Mouse (Mus musculus) heart, embryonic 14.5 days (tissue): ENCODE measurements around the gene Creb3l2. TPM values are rescaled to one million over a fixed set of nuclear protein-coding genes. Genes with fewer than 3 reads are reported as not detected.

Experiments used
- ATAC-seq: fragments of 200-750 bp; cut with Nextera tagmentation; 2 replicates; pipeline ENCODE4 v1.8.0; 2017; ENCODE audit warnings: low read depth, moderate TSS enrichment; ENCODE audit not compliant: insufficient number of reproducible peaks, insufficient read depth, low FRiP score
- H3K27ac ChIP-seq, 2 experiments: fragments of 200-500 bp in 1 of 2; fragments of 300-500 bp in 1 of 2; sonication (generic) in 1 of 2; replicated peaks in 1 of 2; 2 replicates each; pipeline ENCODE4 v1.5.1; 2012 to 2014; ENCODE audit warnings: low read depth in 2 of 2, low read length in 2 of 2, control low read depth in 1 of 2, mild to moderate bottlenecking in 1 of 2, mixed read lengths in 1 of 2; ENCODE audit not compliant: control insufficient read depth in 1 of 2, insufficient read depth in 1 of 2
- H3K27me3 ChIP-seq: fragments of 300-500 bp; sonication (generic); 2 replicates; pipeline ENCODE4 v1.6.1; 2014; ENCODE audit warnings: mild to moderate bottlenecking, low read length, control low read depth; ENCODE audit not compliant: control insufficient read depth, insufficient read depth
- H3K36me3 ChIP-seq: fragments of 300-500 bp; sonication (generic); 2 replicates; pipeline ENCODE4 v1.6.1; 2014; ENCODE audit warnings: mild to moderate bottlenecking, control low read depth, low read length, mixed read lengths; ENCODE audit not compliant: control insufficient read depth, insufficient read depth
- H3K4me1 ChIP-seq, 2 experiments: fragments of 200-500 bp in 1 of 2; fragments of 300-500 bp in 1 of 2; sonication (generic) in 1 of 2; 2 replicates each; pipeline ENCODE4 v1.6.1; 2012 to 2014; ENCODE audit warnings: low read length in 2 of 2, control low read depth in 1 of 2, mixed read lengths in 1 of 2; ENCODE audit not compliant: control insufficient read depth in 2 of 2, insufficient read depth in 2 of 2
- H3K4me2 ChIP-seq: fragments of 300-500 bp; sonication (generic); 2 replicates; pipeline ENCODE4 v1.6.1; 2014; ENCODE audit warnings: mild to moderate bottlenecking, low read length
- H3K4me3 ChIP-seq, 2 experiments: fragments of 200-500 bp in 1 of 2; fragments of 300-500 bp in 1 of 2; sonication (generic) in 1 of 2; 2 replicates each; pipeline ENCODE4 v1.5.1; 2012 to 2014; ENCODE audit warnings: low read length in 2 of 2, mild to moderate bottlenecking in 2 of 2, control low read depth in 1 of 2, low read depth in 1 of 2, moderate library complexity in 1 of 2; ENCODE audit not compliant: control insufficient read depth in 1 of 2, insufficient read depth in 1 of 2
- H3K9ac ChIP-seq: fragments of 300-500 bp; sonication (generic); 2 replicates; pipeline ENCODE4 v1.6.1; 2014; ENCODE audit warnings: mild to moderate bottlenecking, low read length
- H3K9me3 ChIP-seq: fragments of 300-500 bp; sonication (generic); 2 replicates; pipeline ENCODE4 v1.6.1; 2016; ENCODE audit warnings: low read length, control low read depth; ENCODE audit not compliant: control insufficient read depth
- WGBS: fragments of 180-500 bp; shearing (Covaris S2); extraction: QIAGEN DNeasy Blood & Tissue Kit; methylation state at CpG from one replicate; pipeline ENCODE4 v1.1.7; 2014; 5-methylcytosine and 5-hydroxymethylcytosine counted together
- polyA plus RNA-seq: library from polyadenylated mRNA; unstranded; fragments of >200 nt; fragmentation: Nextera tagmentation; extraction: Ambion mirVana; gene quantifications from 2 replicates; pipeline ENCODE4 v1.2.1, GENCODE M21; 2014

Gene Creb3l2
- polyA plus RNA-seq, 1 experiment from 2014 or later: 39.9 TPM

GRCm38 (mm10) chr6:37429849-37430470 is 12.0 kb downstream of the Creb3l2 start:
- no peaks in the 10 kb centered on the region for H3K9me3 ChIP-seq
- 0 out of 2 replicates have a peak, but pooled peaks have one; percentile 1 for ATAC-seq
- H3K4me1 ChIP-seq: peaks cover 68 to 95% of the 10 kb centered on the region in 2 experiments
- peak overlapping the region; percentile 96 to 98 for H3K27ac ChIP-seq
- H3K4me2 ChIP-seq: peak overlapping the region; percentile 60
- WGBS: 69% methylated on average over 3 of the region's 3 CpGs
- no peak overlapping the region for H3K4me3 ChIP-seq
- H3K9ac ChIP-seq: peak overlapping the region; percentile 66
- H3K36me3 ChIP-seq: peaks cover 28% of the 10 kb centered on the region
- no peaks in the 10 kb centered on the region for H3K27me3 ChIP-seq

DNA sequence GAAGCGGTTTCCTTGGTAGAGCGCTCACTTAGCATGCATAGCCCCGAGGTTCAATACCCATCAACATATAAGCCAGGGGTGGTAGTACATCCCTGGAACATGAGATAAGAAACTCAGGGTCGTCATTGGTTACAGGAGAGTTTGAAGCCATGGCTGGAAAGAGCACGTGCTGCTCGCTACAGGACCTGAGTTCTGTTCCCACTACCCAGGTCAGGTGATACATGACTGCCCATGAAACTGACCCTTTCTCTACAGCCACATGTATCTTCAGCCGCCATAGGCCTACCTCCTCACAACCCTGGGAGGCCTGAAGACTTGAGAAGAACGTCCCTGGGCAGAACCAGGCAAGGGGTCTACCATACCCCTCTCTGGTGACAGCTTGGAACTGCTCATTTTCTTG is 13.0 kb downstream of the Creb3l2 start:
- H3K4me2 ChIP-seq: no peak overlapping the region; the same call in 1 of the 2 replicates
- H3K4me1 ChIP-seq: peaks cover 70 to 95% of the 10 kb centered on the region in 2 experiments
- H3K9ac ChIP-seq: no peak overlapping the region
- no peak overlapping the region for H3K4me3 ChIP-seq
- no peak for ATAC-seq
- no peak overlapping the region for H3K27ac ChIP-seq
- 76% methylated on average over 8 of the region's 8 CpGs for WGBS
- no peaks in the 10 kb centered on the region for H3K27me3 ChIP-seq
- no peaks in the 10 kb centered on the region for H3K9me3 ChIP-seq
- peaks cover 35% of the 10 kb centered on the region for H3K36me3 ChIP-seq

GRCm38 (mm10) chr6:37428044-37428443 is 13.9 kb downstream of the Creb3l2 start:
- Histone ChIP-seq H3K36me3 (peaks cover 37% of the 10 kb centered on the region), H3K4me1 (peaks cover 70 to 98% of the 10 kb centered on the region in 2 experiments), H3K9ac (no peak overlapping the region), H3K27ac (no peak overlapping the region), H3K4me2 (no peak overlapping the region), H3K9me3 (no peaks in the 10 kb centered on the region), H3K27me3 (no peaks in the 10 kb centered on the region), H3K4me3 (no peak overlapping the region)
- WGBS: 55% methylated on average over 11 of the region's 11 CpGs
- ATAC-seq: no peak

GRCm38 (mm10) chr6:37426615-37427014 is 15.3 kb downstream of the Creb3l2 start:
- no peak for ATAC-seq
- Histone ChIP-seq H3K4me3 (no peak overlapping the region), H3K36me3 (peaks cover 42% of the 10 kb centered on the region), H3K4me1 (peaks cover 73 to 99% of the 10 kb centered on the region in 2 experiments), H3K27ac (0 out of 4 replicates have a peak overlapping the region, but pooled peaks of 1 of the 2 experiments have one; percentile 36), H3K9me3 (no peaks in the 10 kb centered on the region), H3K9ac (no peak overlapping the region), H3K4me2 (no peak overlapping the region), H3K27me3 (no peaks in the 10 kb centered on the region)
- WGBS: 85% methylated on average over 2 of the region's 2 CpGs

DNA sequence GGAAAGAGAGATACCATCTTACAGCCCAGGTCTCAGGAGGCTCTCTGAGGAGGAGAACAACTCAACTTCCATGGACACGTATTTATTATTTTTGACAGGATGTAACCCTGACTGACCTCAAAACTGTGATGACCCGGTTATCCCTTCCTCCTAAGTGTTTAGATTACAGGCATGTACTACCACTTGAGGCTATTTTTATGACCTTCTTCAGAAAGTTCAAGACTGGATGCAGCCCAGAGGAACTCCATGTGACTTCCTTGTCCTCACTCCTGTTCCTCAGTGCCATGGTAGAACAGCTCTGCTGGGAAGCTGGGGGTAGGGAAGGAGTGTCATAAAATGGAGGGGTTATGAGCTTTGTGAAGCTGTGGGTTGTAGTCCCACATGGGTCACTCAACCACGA is 16.1 kb downstream of the Creb3l2 start:
- WGBS: 44% methylated on average over 3 of the region's 3 CpGs
- Histone ChIP-seq H3K4me3 (no peak overlapping the region), H3K27me3 (no peaks in the 10 kb centered on the region), H3K27ac (peak overlapping the region in 1 of 2 experiments; percentile 90; a peak in 2 of 4 replicates), H3K4me2 (no peak overlapping the region), H3K9me3 (no peaks in the 10 kb centered on the region), H3K9ac (no peak overlapping the region), H3K36me3 (peaks cover 42% of the 10 kb centered on the region), H3K4me1 (peaks cover 75 to 99% of the 10 kb centered on the region in 2 experiments)
- no peak for ATAC-seq

DNA sequence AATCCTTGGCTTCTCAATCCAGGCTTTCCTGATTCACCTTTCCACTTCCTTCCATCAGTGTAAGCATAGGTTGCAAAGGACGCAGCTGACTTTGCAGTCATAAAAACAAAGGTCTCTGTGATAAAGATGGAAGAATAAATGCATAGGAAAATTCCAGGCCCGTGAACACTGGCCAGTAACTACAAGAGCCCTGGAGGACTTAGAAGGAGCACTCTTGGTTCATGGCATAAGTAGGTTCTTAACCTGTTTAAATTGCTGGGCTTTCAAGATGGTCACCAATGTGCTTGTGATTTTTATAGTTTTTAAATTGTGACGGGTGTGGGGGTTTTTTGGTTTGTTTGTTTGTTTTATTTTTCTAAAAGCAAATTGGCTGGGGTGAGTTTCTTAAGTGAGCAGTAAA is 16.9 kb downstream of the Creb3l2 start:
- peaks cover 74 to 99% of the 10 kb centered on the region in 2 experiments for H3K4me1 ChIP-seq
- no peak overlapping the region for H3K9ac ChIP-seq
- H3K9me3 ChIP-seq: no peaks in the 10 kb centered on the region
- H3K4me2 ChIP-seq: no peak overlapping the region
- no peak overlapping the region for H3K4me3 ChIP-seq
- H3K36me3 ChIP-seq: peaks cover 42% of the 10 kb centered on the region
- ATAC-seq: no peak
- H3K27me3 ChIP-seq: no peaks in the 10 kb centered on the region
- H3K27ac ChIP-seq: peak overlapping the region; percentile 84 to 90
- whole genome bisulfite sequencing: 67% methylated on average over 3 of the region's 3 CpGs

DNA sequence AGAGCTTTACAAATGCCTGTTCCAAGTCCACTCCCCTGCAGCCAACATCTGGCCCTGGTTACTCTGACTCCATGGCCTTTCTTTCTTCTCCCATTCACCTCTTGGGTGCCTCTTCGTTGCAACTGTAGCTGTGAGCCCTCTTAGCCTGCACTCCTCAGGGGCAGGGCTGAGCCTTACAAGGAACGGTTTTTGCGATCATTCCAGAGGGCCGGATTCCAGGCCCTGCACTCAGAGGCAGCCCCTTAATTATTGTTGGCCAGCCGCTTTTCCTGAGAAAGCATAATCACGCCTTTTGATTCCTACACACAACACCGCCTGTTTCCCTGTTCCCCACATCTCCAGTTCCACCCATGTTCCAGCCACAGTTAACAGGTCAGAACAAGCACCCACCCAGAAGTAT is 17.6 kb downstream of the Creb3l2 start:
- Histone ChIP-seq H3K4me2 (peak overlapping the region; percentile 36), H3K9me3 (no peaks in the 10 kb centered on the region), H3K9ac (peak overlapping the region; percentile 25; the same call in 1 of the 2 replicates), H3K4me1 (peaks cover 73 to 99% of the 10 kb centered on the region in 2 experiments), H3K27ac (peak overlapping the region; percentile 84 to 90), H3K36me3 (peaks cover 42% of the 10 kb centered on the region), H3K27me3 (no peaks in the 10 kb centered on the region), H3K4me3 (no peak overlapping the region)
- no peak for ATAC-seq
- WGBS: 27% methylated on average over 7 of the region's 7 CpGs
